Mouse (Mus musculus): Measurements from ENCODE around the gene Phc3. TPM values are rescaled to one million over a fixed set of nuclear protein-coding genes. Genes with fewer than 3 reads are reported as not detected.
A peak's percentile ranks its signal among the peaks of the same experiment; 100 is the strongest.

Phc3 gene
- polyA plus RNA-seq, 1 experiment from 2014 or later: 3.9 TPM

- no peaks in the 10 kb centered on the region; the same call in 1 of the 2 replicates for H3K27me3 ChIP-seq (ENCODE audit: low read depth, poor library complexity, severe bottlenecking)
- peak within 1 kb of the TSS; percentile 86 for H3K4me3 ChIP-seq
- no peaks in the 10 kb centered on the region for H3K9me3 ChIP-seq (replicated peaks)
- under 1% methylated on average over 50 of the region's 50 CpGs for WGBS
- peak within 1 kb of the TSS; percentile 93 for H3K27ac ChIP-seq (replicated peaks)
- peak; percentile 95 for DNase-seq (ENCODE audit: low spot score)
- H3K36me3 ChIP-seq: no peaks in the 10 kb centered on the region
- peaks cover 36% of the 10 kb centered on the region for H3K4me1 ChIP-seq
Observed at GRCm38 (mm10) chr3:30995283-30995898, 26.2 kb upstream of the Phc3 start, which contains the start of gene Prkci. Prkci (plus strand) TSS chr3:30995747.

GRCm38 (mm10) chr3:30994859-30995258, 25.6 kb upstream of the Phc3 start:
- Histone ChIP-seq H3K4me3 (peak overlapping the region; percentile 86), H3K9me3 (replicated peaks) (no peaks in the 10 kb centered on the region), H3K27ac (replicated peaks) (peak overlapping the region; percentile 93), H3K27me3 (ENCODE audit: low read depth, poor library complexity, severe bottlenecking) (no peaks in the 10 kb centered on the region; the same call in 1 of the 2 replicates), H3K36me3 (no peaks in the 10 kb centered on the region), H3K4me1 (peaks cover 31% of the 10 kb centered on the region)
- DNase-seq (ENCODE audit: low spot score): no peak
- 32% methylated on average over 6 of the region's 6 CpGs for WGBS

- no peak overlapping the region for H3K27ac ChIP-seq (replicated peaks)
- peaks cover 20% of the 10 kb centered on the region for H3K4me1 ChIP-seq
- H3K27me3 ChIP-seq (ENCODE audit: low read depth, poor library complexity, severe bottlenecking): no peaks in the 10 kb centered on the region; the same call in 1 of the 2 replicates
- no peaks in the 10 kb centered on the region for H3K36me3 ChIP-seq
- no peaks in the 10 kb centered on the region for H3K9me3 ChIP-seq (replicated peaks)
- DNase-seq (ENCODE audit: low spot score): no peak
- no peak overlapping the region for H3K4me3 ChIP-seq
Observed at GRCm38 (mm10) chr3:30993066-30993573, 23.9 kb upstream of the Phc3 start.

GRCm38 (mm10) chr3:30992161-30992560, 22.9 kb upstream of the Phc3 start:
- no peak for DNase-seq (ENCODE audit: low spot score)
- Histone ChIP-seq H3K36me3 (no peaks in the 10 kb centered on the region), H3K27ac (replicated peaks) (no peak overlapping the region), H3K27me3 (ENCODE audit: low read depth, poor library complexity, severe bottlenecking) (no peaks in the 10 kb centered on the region), H3K9me3 (replicated peaks) (no peaks in the 10 kb centered on the region), H3K4me1 (peaks cover 14% of the 10 kb centered on the region), H3K4me3 (no peak overlapping the region)
- WGBS: 81% methylated on average over 7 of the region's 7 CpGs

- H3K27ac ChIP-seq (replicated peaks): no peak overlapping the region
- H3K4me1 ChIP-seq: no peaks in the 10 kb centered on the region
- H3K36me3 ChIP-seq: no peaks in the 10 kb centered on the region
- DNase-seq (ENCODE audit: low spot score): no peak
- WGBS: 92% methylated on average over 9 of the region's 9 CpGs
- H3K27me3 ChIP-seq (ENCODE audit: low read depth, poor library complexity, severe bottlenecking): no peaks in the 10 kb centered on the region
- H3K9me3 ChIP-seq (replicated peaks): no peaks in the 10 kb centered on the region
- no peak overlapping the region for H3K4me3 ChIP-seq
Observed at GRCm38 (mm10) chr3:30987396-30988318, 18.4 kb upstream of the Phc3 start.

GRCm38 (mm10) chr3:30982924-30983536, 13.8 kb upstream of the Phc3 start:
- DNase-seq (ENCODE audit: low spot score): no peak
- Histone ChIP-seq H3K9me3 (replicated peaks) (no peaks in the 10 kb centered on the region), H3K27ac (replicated peaks) (no peak overlapping the region), H3K27me3 (ENCODE audit: low read depth, poor library complexity, severe bottlenecking) (no peaks in the 10 kb centered on the region), H3K4me3 (no peak overlapping the region), H3K36me3 (no peaks in the 10 kb centered on the region), H3K4me1 (no peaks in the 10 kb centered on the region)
- WGBS: 78% methylated on average over 8 of the region's 8 CpGs

- Histone ChIP-seq H3K27ac (replicated peaks) (no peak overlapping the region), H3K4me1 (no peaks in the 10 kb centered on the region), H3K27me3 (ENCODE audit: low read depth, poor library complexity, severe bottlenecking) (no peaks in the 10 kb centered on the region), H3K36me3 (no peaks in the 10 kb centered on the region), H3K4me3 (no peak overlapping the region), H3K9me3 (replicated peaks) (no peaks in the 10 kb centered on the region)
- no peak for DNase-seq (ENCODE audit: low spot score)
- 79% methylated on average over 5 of the region's 5 CpGs for WGBS
Observed at GRCm38 (mm10) chr3:30981616-30982380, 12.6 kb upstream of the Phc3 start.

GRCm38 (mm10) chr3:30976991-30977603, 7.9 kb upstream of the Phc3 start:
- Histone ChIP-seq H3K4me1 (no peaks in the 10 kb centered on the region), H3K9me3 (replicated peaks) (no peaks in the 10 kb centered on the region), H3K27ac (replicated peaks) (no peak overlapping the region), H3K27me3 (ENCODE audit: low read depth, poor library complexity, severe bottlenecking) (no peaks in the 10 kb centered on the region), H3K36me3 (no peaks in the 10 kb centered on the region), H3K4me3 (no peak overlapping the region)
- WGBS: 79% methylated on average over 1 of the region's 1 CpGs
- DNase-seq (ENCODE audit: low spot score): no peak

- Histone ChIP-seq H3K36me3 (no peaks in the 10 kb centered on the region), H3K4me3 (no peak overlapping the region), H3K9me3 (replicated peaks) (no peaks in the 10 kb centered on the region), H3K27me3 (ENCODE audit: low read depth, poor library complexity, severe bottlenecking) (no peaks in the 10 kb centered on the region), H3K27ac (replicated peaks) (no peak overlapping the region), H3K4me1 (no peaks in the 10 kb centered on the region)
- peak; percentile 63 for DNase-seq (ENCODE audit: low spot score)
- WGBS: 44% methylated on average over 9 of the region's 9 CpGs
Observed at GRCm38 (mm10) chr3:30975102-30975754, 6.0 kb upstream of the Phc3 start.

- Histone ChIP-seq H3K36me3 (peaks cover 28% of the 10 kb centered on the region), H3K27me3 (ENCODE audit: low read depth, poor library complexity, severe bottlenecking) (no peaks in the 10 kb centered on the region), H3K27ac (replicated peaks) (peak overlapping the region; percentile 94), H3K9me3 (replicated peaks) (no peaks in the 10 kb centered on the region), H3K4me3 (peak overlapping the region; percentile 99), H3K4me1 (peaks cover 13% of the 10 kb centered on the region)
- peak; percentile 64 for DNase-seq (ENCODE audit: low spot score)
- under 1% methylated on average over 54 of the region's 54 CpGs for WGBS
Observed at GRCm38 (mm10) chr3:30968531-30969092, 603 bp downstream of the Phc3 start.

- H3K36me3 ChIP-seq: peaks cover 57% of the 10 kb centered on the region
- H3K4me3 ChIP-seq: no peak overlapping the region
- DNase-seq (ENCODE audit: low spot score): no peak
- H3K27ac ChIP-seq (replicated peaks): no peak overlapping the region
- peaks cover 5% of the 10 kb centered on the region; the same call in 1 of the 2 replicates for H3K9me3 ChIP-seq (replicated peaks)
- H3K27me3 ChIP-seq (ENCODE audit: low read depth, poor library complexity, severe bottlenecking): no peaks in the 10 kb centered on the region
- peaks cover 13% of the 10 kb centered on the region for H3K4me1 ChIP-seq
- WGBS: 93% methylated on average over 13 of the region's 13 CpGs
Observed at GRCm38 (mm10) chr3:30965644-30966043, 3.6 kb downstream of the Phc3 start.
